Mouse (Mus musculus) liver (tissue): ENCODE results near the gene Dhdh.
"Not testable (repeated sequence)": the region's sequence is repeated elsewhere in the genome, so short reads cannot be mapped to it uniquely, and the experiment has no call there.

Experiments
- DNase-seq: peaks from one replicate; pipeline ENCODE4 v3.0.0-alpha.2; 2020; ENCODE audit warnings: mixed read lengths

Dhdh gene

GRCm38 (mm10) chr7:45470869-45471268 is 17.7 kb downstream of the Dhdh start:
- peak; percentile 85 for DNase-seq

- no peak for DNase-seq
These were observed 21.4 kb downstream of the Dhdh start for GRCm38 (mm10) chr7:45467090-45467670.

GRCm38 (mm10) chr7:45466283-45467089 is 22.1 kb downstream of the Dhdh start, which contains the start of gene Bax:
Gene Bax (minus strand): TSS chr7:45466898.
- peak; percentile 96 for DNase-seq

- no peak for DNase-seq
These were observed 23.1 kb downstream of the Dhdh start for GRCm38 (mm10) chr7:45465549-45465948.

- DNase-seq, result no peak
These were observed 23.5 kb downstream of the Dhdh start for GRCm38 (mm10) chr7:45465112-45465511.

GRCm38 (mm10) chr7:45463987-45464778 is 24.4 kb downstream of the Dhdh start:
- DNase-seq, result no peak

GRCm38 (mm10) chr7:45462868-45463267 is 25.7 kb downstream of the Dhdh start:
- not testable (repeated sequence) for DNase-seq

GRCm38 (mm10) chr7:45462325-45462724 is 26.3 kb downstream of the Dhdh start:
- no peak for DNase-seq

- DNase-seq, result no peak
These were observed 26.8 kb downstream of the Dhdh start for GRCm38 (mm10) chr7:45461781-45462180.

- DNase-seq, result peak; percentile 57
These were observed 27.3 kb downstream of the Dhdh start for GRCm38 (mm10) chr7:45461326-45461725.

- DNase-seq, result peak; percentile 95
These were observed 27.7 kb downstream of the Dhdh start for GRCm38 (mm10) chr7:45460860-45461314.

- no peak for DNase-seq
These were observed 28.2 kb downstream of the Dhdh start for GRCm38 (mm10) chr7:45460377-45460776.

GRCm38 (mm10) chr7:45459564-45460140 is 29.0 kb downstream of the Dhdh start, which contains the start of gene Ftl1:
Gene Ftl1 (minus strand): TSS chr7:45459884.
- DNase-seq, result peak; percentile 98

- DNase-seq, result peak; percentile 86
These were observed 29.6 kb downstream of the Dhdh start for GRCm38 (mm10) chr7:45458748-45459563.

GRCm38 (mm10) chr7:45457204-45458060 is 31.2 kb downstream of the Dhdh start:
- peak; percentile 65 for DNase-seq

GRCm38 (mm10) chr7:45456721-45457203 is 31.8 kb downstream of the Dhdh start:
- no peak for DNase-seq

- peak; percentile 5 for DNase-seq
These were observed 32.5 kb downstream of the Dhdh start for GRCm38 (mm10) chr7:45455932-45456696.

GRCm38 (mm10) chr7:45454971-45455370 is 33.6 kb downstream of the Dhdh start:
- DNase-seq, result no peak

GRCm38 (mm10) chr7:45451344-45451982 is 37.1 kb downstream of the Dhdh start:
- peak; percentile 90 for DNase-seq
